Mouse (Mus musculus) neural tube, embryonic 15.5 days (tissue): Measurements from ENCODE around the gene Tor1aip2. TPM values are rescaled to one million over a fixed set of nuclear protein-coding genes. Genes with fewer than 3 reads are reported as not detected.
A peak's percentile ranks its signal among the peaks of the same experiment; 100 is the strongest.

Experiments
- ATAC-seq: fragments of 200-750 bp; cut with Nextera tagmentation; 2 replicates; pipeline ENCODE4 v1.8.0; 2017; ENCODE audit warnings: mild to moderate bottlenecking, moderate TSS enrichment, moderate library complexity; ENCODE audit not compliant: low FRiP score
- H3K27ac ChIP-seq: fragments of 300-500 bp; sonication (generic); replicated peaks from 2 replicates; pipeline ENCODE4 v1.5.1; 2015; ENCODE audit warnings: mild to moderate bottlenecking, inconsistent platforms
- H3K27me3 ChIP-seq: fragments of 300-500 bp; sonication (generic); replicated peaks from 2 replicates; pipeline ENCODE4 v1.6.1; 2015; ENCODE audit warnings: inconsistent platforms
- H3K36me3 ChIP-seq: fragments of 300-500 bp; sonication (generic); 2 replicates; pipeline ENCODE4 v1.6.1; 2015; ENCODE audit warnings: inconsistent platforms
- H3K4me1 ChIP-seq: fragments of 300-500 bp; sonication (generic); 2 replicates; pipeline ENCODE4 v1.6.1; 2015; ENCODE audit warnings: inconsistent platforms
- H3K4me2 ChIP-seq: fragments of 300-500 bp; sonication (generic); 2 replicates; pipeline ENCODE4 v1.6.1; 2015; ENCODE audit warnings: inconsistent platforms, mild to moderate bottlenecking, moderate library complexity
- H3K4me3 ChIP-seq: fragments of 300-500 bp; sonication (generic); replicated peaks from 2 replicates; pipeline ENCODE4 v1.5.1; 2015; ENCODE audit warnings: mild to moderate bottlenecking, inconsistent platforms
- H3K9ac ChIP-seq: fragments of 300-500 bp; sonication (generic); replicated peaks from 2 replicates; pipeline ENCODE4 v1.6.1; 2015; ENCODE audit warnings: mild to moderate bottlenecking, inconsistent platforms
- H3K9me3 ChIP-seq: fragments of 300-500 bp; sonication (generic); replicated peaks from 2 replicates; pipeline ENCODE4 v1.6.1; 2016; ENCODE audit warnings: inconsistent platforms
- WGBS: fragments of 180-500 bp; shearing (Covaris S2); methylation state at CpG from one replicate; pipeline ENCODE4 v1.1.7; 2015; ENCODE audit warnings: mixed read lengths; 5-methylcytosine and 5-hydroxymethylcytosine counted together
- polyA plus RNA-seq: library from polyadenylated mRNA; unstranded; fragments of >200 nt; fragmentation: Nextera tagmentation; extraction: Ambion mirVana; gene quantifications from 2 replicates; pipeline ENCODE4 v1.2.1, GENCODE M21; 2015

The Tor1aip2 gene
- polyA plus RNA-seq, 1 experiment from 2014 or later = 60.0 TPM

- no peaks in the 10 kb centered on the region for H3K9me3 ChIP-seq
- no peak overlapping the region for H3K4me3 ChIP-seq
- no peaks in the 10 kb centered on the region for H3K36me3 ChIP-seq
- no peak overlapping the region for H3K4me2 ChIP-seq
- no peak overlapping the region for H3K9ac ChIP-seq
- 87% methylated on average over 3 of the region's 3 CpGs for WGBS
- 0 out of 2 replicates have a peak, but pooled peaks cover 3% of the 10 kb centered on the region for H3K27me3 ChIP-seq
- no peak overlapping the region for H3K27ac ChIP-seq
- H3K4me1 ChIP-seq = no peaks in the 10 kb centered on the region
- no peak for ATAC-seq
Observed at GRCm38 (mm10) chr1:156084603-156085002, 49.4 kb downstream of the Tor1aip2 start.

- WGBS = 61% methylated on average over 5 of the region's 5 CpGs
- no peak overlapping the region for H3K9ac ChIP-seq
Observed at GRCm38 (mm10) chr1:156085770-156086169, 50.6 kb downstream of the Tor1aip2 start.

GRCm38 (mm10) chr1:156087586-156087985 lies 52.4 kb downstream of the Tor1aip2 start:
- Histone ChIP-seq H3K4me2 (no peak overlapping the region), H3K36me3 (no peaks in the 10 kb centered on the region), H3K4me3 (no peak overlapping the region), H3K9me3 (no peaks in the 10 kb centered on the region), H3K27me3 (0 out of 2 replicates have a peak, but pooled peaks cover 3% of the 10 kb centered on the region), H3K27ac (no peak overlapping the region), H3K9ac (no peak overlapping the region), H3K4me1 (peaks cover 5% of the 10 kb centered on the region; the same call in 1 of the 2 replicates)
- ATAC-seq = no peak
- 85% methylated on average over 5 of the region's 5 CpGs for WGBS

More at GRCm38 (mm10) chr1:156085770-156086169, 50.6 kb downstream of the Tor1aip2 start:
- ATAC-seq = peak; percentile 38; the same call in 1 of the 2 replicates
- Histone ChIP-seq H3K4me1 (peaks cover 5% of the 10 kb centered on the region; the same call in 1 of the 2 replicates), H3K4me3 (no peak overlapping the region), H3K27ac (no peak overlapping the region), H3K9me3 (no peaks in the 10 kb centered on the region), H3K27me3 (0 out of 2 replicates have a peak, but pooled peaks cover 3% of the 10 kb centered on the region), H3K4me2 (no peak overlapping the region), H3K36me3 (no peaks in the 10 kb centered on the region)

GRCm38 (mm10) chr1:156089561-156089960 lies 54.4 kb downstream of the Tor1aip2 start:
- no peak overlapping the region for H3K27ac ChIP-seq
- 0 out of 2 replicates have a peak, but pooled peaks cover 3% of the 10 kb centered on the region for H3K27me3 ChIP-seq
- H3K4me2 ChIP-seq = no peak overlapping the region
- no peaks in the 10 kb centered on the region for H3K9me3 ChIP-seq
- ATAC-seq = no peak
- no peak overlapping the region for H3K9ac ChIP-seq
- no peak overlapping the region for H3K4me3 ChIP-seq
- peaks cover 5% of the 10 kb centered on the region; the same call in 1 of the 2 replicates for H3K4me1 ChIP-seq
- H3K36me3 ChIP-seq = no peaks in the 10 kb centered on the region
- WGBS = 67% methylated on average over 8 of the region's 8 CpGs

GRCm38 (mm10) chr1:156090042-156090441 lies 54.8 kb downstream of the Tor1aip2 start:
- peaks cover 5% of the 10 kb centered on the region; the same call in 1 of the 2 replicates for H3K4me1 ChIP-seq
- 19% methylated on average over 4 of the region's 4 CpGs for WGBS
- no peak overlapping the region for H3K9ac ChIP-seq
- no peak for ATAC-seq
- H3K9me3 ChIP-seq = no peaks in the 10 kb centered on the region
- 0 out of 2 replicates have a peak, but pooled peaks cover 3% of the 10 kb centered on the region for H3K27me3 ChIP-seq
- H3K4me3 ChIP-seq = no peak overlapping the region
- no peak overlapping the region for H3K27ac ChIP-seq
- H3K36me3 ChIP-seq = no peaks in the 10 kb centered on the region
- no peak overlapping the region for H3K4me2 ChIP-seq

- H3K27ac ChIP-seq = no peak overlapping the region
- 81% methylated on average over 4 of the region's 4 CpGs for WGBS
- H3K4me2 ChIP-seq = no peak overlapping the region
- H3K9me3 ChIP-seq = no peaks in the 10 kb centered on the region
- H3K9ac ChIP-seq = no peak overlapping the region
- H3K36me3 ChIP-seq = no peaks in the 10 kb centered on the region
- H3K27me3 ChIP-seq = 0 out of 2 replicates have a peak, but pooled peaks cover 3% of the 10 kb centered on the region
- no peak overlapping the region for H3K4me3 ChIP-seq
- peaks cover 5% of the 10 kb centered on the region; the same call in 1 of the 2 replicates for H3K4me1 ChIP-seq
- no peak for ATAC-seq
Observed at GRCm38 (mm10) chr1:156091811-156092210, 56.6 kb downstream of the Tor1aip2 start.

- ATAC-seq = no peak
- no peaks in the 10 kb centered on the region for H3K36me3 ChIP-seq
- H3K4me2 ChIP-seq = no peak overlapping the region
Observed at GRCm38 (mm10) chr1:156103763-156104162, 68.6 kb downstream of the Tor1aip2 start.

GRCm38 (mm10) chr1:156105381-156105780 lies 70.2 kb downstream of the Tor1aip2 start:
- WGBS = 67% methylated on average over 2 of the region's 2 CpGs
- H3K36me3 ChIP-seq = no peaks in the 10 kb centered on the region
- H3K4me1 ChIP-seq = peaks cover 9% of the 10 kb centered on the region
- no peak overlapping the region for H3K9ac ChIP-seq
- H3K4me3 ChIP-seq = no peak overlapping the region
- H3K27ac ChIP-seq = no peak overlapping the region
- H3K4me2 ChIP-seq = no peak overlapping the region
- no peaks in the 10 kb centered on the region for H3K9me3 ChIP-seq
- no peak for ATAC-seq
- no peaks in the 10 kb centered on the region for H3K27me3 ChIP-seq

More at GRCm38 (mm10) chr1:156103763-156104162, 68.6 kb downstream of the Tor1aip2 start:
- Histone ChIP-seq H3K9ac (no peak overlapping the region), H3K27ac (no peak overlapping the region), H3K9me3 (no peaks in the 10 kb centered on the region), H3K27me3 (no peaks in the 10 kb centered on the region), H3K4me3 (no peak overlapping the region), H3K4me1 (peaks cover 6% of the 10 kb centered on the region)
- WGBS = 94% methylated on average over 2 of the region's 2 CpGs

GRCm38 (mm10) chr1:156107424-156107823 lies 72.2 kb downstream of the Tor1aip2 start:
- H3K27ac ChIP-seq = no peak overlapping the region
- 93% methylated on average over 2 of the region's 2 CpGs for WGBS
- ATAC-seq = no peak
- H3K9me3 ChIP-seq = no peaks in the 10 kb centered on the region
- no peaks in the 10 kb centered on the region for H3K36me3 ChIP-seq
- H3K27me3 ChIP-seq = no peaks in the 10 kb centered on the region
- H3K4me3 ChIP-seq = no peak overlapping the region
- no peak overlapping the region for H3K9ac ChIP-seq
- no peak overlapping the region for H3K4me2 ChIP-seq
- H3K4me1 ChIP-seq = peaks cover 12% of the 10 kb centered on the region

GRCm38 (mm10) chr1:156108400-156108799 lies 73.2 kb downstream of the Tor1aip2 start:
- 6% methylated on average over 10 of the region's 10 CpGs for WGBS
- Histone ChIP-seq H3K9ac (no peak overlapping the region), H3K36me3 (no peaks in the 10 kb centered on the region), H3K9me3 (no peaks in the 10 kb centered on the region), H3K4me2 (peak overlapping the region; percentile 13; the same call in 1 of the 2 replicates), H3K4me1 (peaks cover 12% of the 10 kb centered on the region), H3K27me3 (no peaks in the 10 kb centered on the region; the same call in 1 of the 2 replicates), H3K4me3 (no peak overlapping the region), H3K27ac (no peak overlapping the region)
- no peak for ATAC-seq

- H3K9ac ChIP-seq = no peak overlapping the region
Observed at GRCm38 (mm10) chr1:156111090-156111489, 75.9 kb downstream of the Tor1aip2 start.

GRCm38 (mm10) chr1:156111728-156112127 lies 76.5 kb downstream of the Tor1aip2 start:
- Histone ChIP-seq H3K4me3 (no peak overlapping the region), H3K9me3 (no peaks in the 10 kb centered on the region), H3K9ac (no peak overlapping the region), H3K4me2 (no peak overlapping the region), H3K4me1 (peaks cover 12% of the 10 kb centered on the region), H3K27ac (no peak overlapping the region), H3K36me3 (no peaks in the 10 kb centered on the region), H3K27me3 (no peaks in the 10 kb centered on the region; the same call in 1 of the 2 replicates)
- WGBS = 34% methylated on average over 12 of the region's 12 CpGs
- no peak for ATAC-seq

More at GRCm38 (mm10) chr1:156111090-156111489, 75.9 kb downstream of the Tor1aip2 start:
- no peak overlapping the region for H3K4me3 ChIP-seq
- H3K4me1 ChIP-seq = peaks cover 12% of the 10 kb centered on the region
- H3K27me3 ChIP-seq = no peaks in the 10 kb centered on the region; the same call in 1 of the 2 replicates
- H3K36me3 ChIP-seq = no peaks in the 10 kb centered on the region
- WGBS = 77% methylated on average over 9 of the region's 9 CpGs
- no peak for ATAC-seq
- no peak overlapping the region for H3K27ac ChIP-seq
- no peaks in the 10 kb centered on the region for H3K9me3 ChIP-seq
- H3K4me2 ChIP-seq = no peak overlapping the region
